Comparison of ENCODE assay signal across 12 mouse cellular contexts in the genomic region with DNA sequence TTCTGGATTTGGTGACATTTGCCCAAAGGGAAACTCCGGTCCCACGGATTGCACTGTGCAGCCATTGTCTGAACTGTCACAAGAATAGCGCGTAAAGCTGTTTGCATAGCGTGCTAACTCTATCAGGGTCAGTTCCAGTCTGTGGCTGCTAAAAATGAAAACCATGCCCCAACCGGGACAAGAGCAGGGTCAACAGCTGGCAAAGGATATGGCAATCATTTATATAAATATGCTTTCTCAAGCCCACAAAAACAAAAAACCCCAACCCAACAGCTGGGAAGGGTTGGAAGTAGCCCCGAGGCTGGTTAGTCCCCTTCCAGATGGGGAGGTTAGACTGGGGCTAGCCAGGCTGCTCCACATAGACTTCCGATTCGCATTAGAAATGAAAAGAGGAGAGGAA.
DNase-seq lines count a peak whose midpoint lies in the region; ATAC-seq and TF ChIP-seq lines count a peak whose summit lies in the region.
"Had no signal": no experiment of that assay in that cellular context is flagged by ENCODE, and none has a peak within 500 bp of the region (broad histone marks: within the 10 kb centered on the region; RNA-seq: fewer than 3 reads in every experiment).

No protein-coding gene starts in this region.

- no peak for TF ChIP-seq CTCF in lung, embryonic 14.5 days (IDR thresholded peaks at IDR 0.05; ENCODE audit: low read depth)

- H3K27me3 ChIP-seq in lung, embryonic 14.5 days (ENCODE audit: insufficient read depth, low read length): no peaks in the 10 kb centered on the region
- no peaks in the 10 kb centered on the region for H3K27me3 ChIP-seq in hindbrain, embryonic 14.5 days (ENCODE audit: control insufficient read depth, insufficient read depth, low read length)
- H3K27me3 ChIP-seq in midbrain, embryonic 12.5 days: no peaks in the 10 kb centered on the region

- no peak overlapping the region for H3K4me3 ChIP-seq in lung, embryonic 14.5 days (ENCODE audit: low read depth, low read length)
- H3K4me3 ChIP-seq in hindbrain, embryonic 14.5 days (replicated peaks; ENCODE audit: low read length): no peak overlapping the region
- no peak overlapping the region for H3K4me3 ChIP-seq in midbrain, embryonic 12.5 days
- H3K4me3 ChIP-seq: heart, embryonic 10.5 days had no signal

- H3K36me3 ChIP-seq in lung, embryonic 14.5 days (ENCODE audit: insufficient read depth): no peaks in the 10 kb centered on the region
- no peaks in the 10 kb centered on the region for H3K36me3 ChIP-seq in hindbrain, embryonic 14.5 days (replicated peaks; ENCODE audit: control insufficient read depth, insufficient read depth)
- no peaks in the 10 kb centered on the region for H3K36me3 ChIP-seq in midbrain, embryonic 12.5 days
- H3K36me3 ChIP-seq: heart, embryonic 10.5 days had no signal

- DNase-seq in heart, adult 11 months: peak; percentile 81
- no peak for DNase-seq in heart, postnatal 25 days (ENCODE audit: low spot score)
- DNase-seq in lung, embryonic 14.5 days: peak; percentile 78
- no peak for DNase-seq in lung, postnatal 36 days
- DNase-seq in hindbrain, embryonic 14.5 days (ENCODE audit: low spot score): no peak
- DNase-seq in frontal cortex, adult 2 months (ENCODE audit: extremely low spot score in 1 of 2, low spot score in 1 of 2): no peak
- DNase-seq: adrenal gland, postnatal 14 days; cerebellum, adult 11-12 months; thymus, adult 2 months had no signal

- WGBS in lung, embryonic 14.5 days: 12% methylated on average over 9 of the region's 9 CpGs
- WGBS in hindbrain, embryonic 14.5 days: 26% methylated on average over 9 of the region's 9 CpGs
- WGBS in midbrain, embryonic 12.5 days: 51% methylated on average over 9 of the region's 9 CpGs

- peak overlapping the region; percentile 89 for H3K27ac ChIP-seq in lung, embryonic 14.5 days (ENCODE audit: low read depth)
- no peak overlapping the region for H3K27ac ChIP-seq in hindbrain, embryonic 14.5 days
- H3K27ac ChIP-seq in midbrain, embryonic 12.5 days (replicated peaks): peak overlapping the region; percentile 15; the same call in 1 of the 2 replicates
- H3K27ac ChIP-seq: heart, embryonic 10.5 days had no signal

- H3K4me1 ChIP-seq in lung, embryonic 14.5 days (ENCODE audit: insufficient read depth): peaks cover 25% of the 10 kb centered on the region
- no peaks in the 10 kb centered on the region; the same call in 1 of the 2 replicates for H3K4me1 ChIP-seq in hindbrain, embryonic 14.5 days (replicated peaks; ENCODE audit: control insufficient read depth, insufficient read depth, low read length)
- peaks cover 12% of the 10 kb centered on the region for H3K4me1 ChIP-seq in midbrain, embryonic 12.5 days

- peak overlapping the region; percentile 48 for H3K4me2 ChIP-seq in lung, embryonic 14.5 days
- H3K4me2 ChIP-seq in hindbrain, embryonic 14.5 days (replicated peaks): peak overlapping the region; percentile 5; the same call in 1 of the 2 replicates
- H3K4me2 ChIP-seq in midbrain, embryonic 12.5 days (replicated peaks): no peak overlapping the region; the same call in 1 of the 2 replicates

- intact Hi-C loops in heart, postnatal 25 days (cut with DNase I): no loop called here

- no peaks in the 10 kb centered on the region for H3K9me3 ChIP-seq in lung, embryonic 14.5 days (ENCODE audit: low read depth, low read length)
- no peaks in the 10 kb centered on the region for H3K9me3 ChIP-seq in hindbrain, embryonic 14.5 days (ENCODE audit: control insufficient read depth, low read length)
- H3K9me3 ChIP-seq in midbrain, embryonic 12.5 days: no peaks in the 10 kb centered on the region
- H3K9me3 ChIP-seq: heart, embryonic 10.5 days had no signal

- H3K9ac ChIP-seq in lung, embryonic 14.5 days: peak overlapping the region; percentile 16; the same call in 1 of the 2 replicates
- no peak overlapping the region for H3K9ac ChIP-seq in hindbrain, embryonic 14.5 days
- H3K9ac ChIP-seq in midbrain, embryonic 12.5 days (replicated peaks): no peak overlapping the region

- peak; percentile 67 for ATAC-seq in lung, embryonic 14.5 days (ENCODE audit: insufficient read depth)
- ATAC-seq in hindbrain, embryonic 14.5 days (ENCODE audit: low FRiP score): no peak
- no peak for ATAC-seq in midbrain, embryonic 12.5 days (ENCODE audit: low FRiP score, low read depth)
- ATAC-seq in erythroblast, adult 5-6 weeks (replicated peaks; ENCODE audit: low FRiP score, poor library complexity, severe bottlenecking): no peak

Comparison
In these comparisons a context has a peak if more than half of its experiments do, and no peak if none do; other contexts are left out.
1. DNase-seq: peak in heart, adult 11 months (single experiment) and lung, embryonic 14.5 days (single experiment); none in heart, postnatal 25 days (single experiment), lung, postnatal 36 days (single experiment), hindbrain, embryonic 14.5 days (single experiment) and frontal cortex, adult 2 months (0 of 2).